Mouse (Mus musculus) activated CD4-positive, CD25-positive, alpha-beta regulatory T cell (primary cell): ENCODE measurements around the gene Aknad1. TPM values are rescaled to one million over a fixed set of nuclear protein-coding genes. Genes with fewer than 3 reads are reported as not detected.

Source experiments
- polyA plus RNA-seq, 2 experiments: library from polyadenylated mRNA; unstranded; fragments of 100-300 nt; shearing (Covaris generic); gene quantifications; one replicate each; pipeline ENCODE4 v1.2.1; 2017

The Aknad1 gene
- under 1 TPM in 1 of 2 experiments, not detected in 1; 0.26 TPM for polyA plus RNA-seq

GRCm38 (mm10) chr3:108739045-108739708 lies at the start of gene Aknad1:
Gene Aknad1 (plus strand): TSS chr3:108739658.

DNA sequence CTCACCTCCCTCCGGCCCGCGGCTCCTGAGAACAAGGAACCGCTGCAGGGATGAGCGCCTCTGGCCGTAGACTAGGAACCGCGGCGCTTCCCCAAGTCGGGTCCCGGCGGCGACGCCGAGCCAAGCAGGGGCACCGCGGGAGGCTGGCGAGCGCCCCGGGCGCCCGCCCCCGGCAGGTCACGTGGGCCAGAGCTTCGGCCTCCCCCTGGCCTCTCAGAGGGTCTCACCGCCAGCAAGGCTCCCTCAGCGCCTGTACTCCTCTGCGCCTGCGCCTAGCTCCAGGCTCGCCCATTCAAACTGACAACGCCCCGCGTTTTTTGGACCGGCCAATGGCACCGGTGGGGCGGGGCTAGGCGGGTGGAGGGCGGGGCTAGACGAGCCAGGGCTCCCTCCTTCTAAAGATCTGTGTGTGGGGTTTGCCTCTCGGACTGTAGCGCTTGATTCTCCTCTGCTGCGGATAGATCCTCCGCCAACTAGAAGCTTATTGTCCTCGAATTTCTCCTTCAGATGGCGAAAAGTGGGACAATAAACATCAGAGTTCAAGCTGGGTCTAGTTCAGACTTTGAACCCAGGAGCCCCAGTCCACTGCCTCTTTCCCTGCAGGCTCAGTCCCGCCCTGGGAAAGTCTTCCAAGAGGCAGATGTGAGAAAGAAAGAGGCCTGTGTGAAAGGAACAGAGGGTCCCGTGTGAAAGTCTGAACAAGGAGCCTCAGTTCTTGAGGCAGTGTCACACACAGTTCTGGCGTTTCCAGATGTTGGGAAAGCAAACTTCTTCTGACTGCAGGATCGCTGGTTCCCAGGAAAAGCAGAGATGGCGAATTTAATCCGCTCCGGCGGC lies 17.2 kb upstream of the Aknad1 start, which contains the start of gene Gpsm2:
TSS of gene Gpsm2 (minus strand) at position 274 of the 837 bp plus-strand sequence.

Other genes starting within 250 kb of the Aknad1 start
- gene 1700013F07Rik, start 205.5 kb upstream of the Aknad1 start, polyA plus RNA-seq: under 1 TPM in 1 of 2 experiments, not detected in 1; 0.61 TPM
- under 1 TPM; 0.21 to 0.99 TPM for gene 5330417C22Rik, start 203.1 kb upstream of the Aknad1 start, polyA plus RNA-seq
- 10 to 100 TPM; 30.1 to 33.9 TPM for gene Tmem167b, start 177.2 kb upstream of the Aknad1 start, polyA plus RNA-seq
- 10 to 100 TPM; 23.4 to 29.8 TPM for gene Taf13, start 168.0 kb upstream of the Aknad1 start, polyA plus RNA-seq
- gene Wdr47, start 148.4 kb upstream of the Aknad1 start, polyA plus RNA-seq: 10 to 100 TPM; 11.8 to 15.3 TPM
- gene Clcc1, start 85.7 kb upstream of the Aknad1 start, polyA plus RNA-seq: 10 to 100 TPM; 50.3 to 65.5 TPM
- 10 to 100 TPM; 11.0 to 16.5 TPM for gene Gpsm2, start 17.3 kb upstream of the Aknad1 start, polyA plus RNA-seq
- gene Stxbp3, start 100.9 kb downstream of the Aknad1 start, polyA plus RNA-seq: 10 to 100 TPM; 52.1 to 54.2 TPM
- under 1 TPM; 0.25 to 0.63 TPM for gene Fndc7, start 150.3 kb downstream of the Aknad1 start, polyA plus RNA-seq
- gene Prpf38b, start 172.1 kb downstream of the Aknad1 start, polyA plus RNA-seq: 100 to 1,000 TPM; 174 to 217 TPM
- gene Henmt1, start 200.2 kb downstream of the Aknad1 start, polyA plus RNA-seq: under 1 TPM in 1 of 2 experiments, not detected in 1; 0.32 TPM
- gene Gm9857, start 200.8 kb downstream of the Aknad1 start, polyA plus RNA-seq: not detected